Mouse (Mus musculus): ENCODE results near the gene 1700069L16Rik. TPM values are rescaled to one million over a fixed set of nuclear protein-coding genes. Genes with fewer than 3 reads are reported as not detected.

1700069L16Rik gene
- polyA plus RNA-seq, 1 experiment from 2014 or later, result not detected

- no peak overlapping the region for H3K9ac ChIP-seq
- no peak for DNase-seq
- ATAC-seq (ENCODE audit: insufficient read depth), result no peak
- H3K27me3 ChIP-seq (ENCODE audit: insufficient read depth, low read length), result no peaks in the 10 kb centered on the region
- H3K9me3 ChIP-seq (ENCODE audit: low read depth, low read length), result no peaks in the 10 kb centered on the region
- 79% methylated on average over 12 of the region's 12 CpGs for WGBS
- no peak overlapping the region for H3K4me3 ChIP-seq (ENCODE audit: low read depth, low read length)
- no peaks in the 10 kb centered on the region for H3K36me3 ChIP-seq (ENCODE audit: insufficient read depth)
- TF ChIP-seq CTCF (IDR thresholded peaks at IDR 0.05; ENCODE audit: low read depth), result no peak
- H3K4me2 ChIP-seq, result no peak overlapping the region
- 0 out of 2 replicates have a peak, but pooled peaks cover 4% of the 10 kb centered on the region for H3K4me1 ChIP-seq (ENCODE audit: insufficient read depth)
- no peak overlapping the region for H3K27ac ChIP-seq (ENCODE audit: low read depth)
Observed at GRCm38 (mm10) chr5:113654821-113655220, 69.8 kb downstream of the 1700069L16Rik start.

GRCm38 (mm10) chr5:113654206-113654605, 70.4 kb downstream of the 1700069L16Rik start:
- no peaks in the 10 kb centered on the region for H3K27me3 ChIP-seq (ENCODE audit: insufficient read depth, low read length)
- H3K4me1 ChIP-seq (ENCODE audit: insufficient read depth), result 0 out of 2 replicates have a peak, but pooled peaks cover 4% of the 10 kb centered on the region
- H3K4me2 ChIP-seq, result no peak overlapping the region
- WGBS, result 72% methylated on average over 11 of the region's 11 CpGs
- H3K36me3 ChIP-seq (ENCODE audit: insufficient read depth), result no peaks in the 10 kb centered on the region
- no peak overlapping the region for H3K27ac ChIP-seq (ENCODE audit: low read depth)
- TF ChIP-seq CTCF (IDR thresholded peaks at IDR 0.05; ENCODE audit: low read depth), result no peak
- H3K9ac ChIP-seq, result no peak overlapping the region
- no peaks in the 10 kb centered on the region for H3K9me3 ChIP-seq (ENCODE audit: low read depth, low read length)
- ATAC-seq (ENCODE audit: insufficient read depth) (no peak), DNase-seq (no peak)
- no peak overlapping the region for H3K4me3 ChIP-seq (ENCODE audit: low read depth, low read length)

- DNase-seq, result no peak
- H3K4me1 ChIP-seq (ENCODE audit: insufficient read depth), result 0 out of 2 replicates have a peak, but pooled peaks cover 4% of the 10 kb centered on the region
- TF ChIP-seq CTCF (IDR thresholded peaks at IDR 0.05; ENCODE audit: low read depth), result no peak
- H3K27me3 ChIP-seq (ENCODE audit: insufficient read depth, low read length), result no peaks in the 10 kb centered on the region
- no peaks in the 10 kb centered on the region for H3K9me3 ChIP-seq (ENCODE audit: low read depth, low read length)
- WGBS, result 13% methylated on average over 5 of the region's 5 CpGs
- no peak overlapping the region for H3K4me2 ChIP-seq
- no peaks in the 10 kb centered on the region for H3K36me3 ChIP-seq (ENCODE audit: insufficient read depth)
- no peak overlapping the region for H3K9ac ChIP-seq
- no peak overlapping the region for H3K4me3 ChIP-seq (ENCODE audit: low read depth, low read length)
- no peak overlapping the region for H3K27ac ChIP-seq (ENCODE audit: low read depth)
- ATAC-seq (ENCODE audit: insufficient read depth), result no peak
Observed at GRCm38 (mm10) chr5:113652215-113652614, 72.4 kb downstream of the 1700069L16Rik start.

- peak; percentile 74 for ATAC-seq (ENCODE audit: insufficient read depth)
- Histone ChIP-seq H3K4me1 (ENCODE audit: insufficient read depth) (0 out of 2 replicates have a peak, but pooled peaks cover 4% of the 10 kb centered on the region), H3K27ac (ENCODE audit: low read depth) (peak within 1 kb of the TSS; percentile 26; the same call in 1 of the 2 replicates), H3K9me3 (ENCODE audit: low read depth, low read length) (no peaks in the 10 kb centered on the region), H3K27me3 (ENCODE audit: insufficient read depth, low read length) (no peaks in the 10 kb centered on the region), H3K36me3 (ENCODE audit: insufficient read depth) (no peaks in the 10 kb centered on the region), H3K4me3 (ENCODE audit: low read depth, low read length) (peak within 1 kb of the TSS; percentile 36), H3K9ac (peak within 1 kb of the TSS; percentile 53), H3K4me2 (peak within 1 kb of the TSS; percentile 60)
- 4% methylated on average over 30 of the region's 30 CpGs for WGBS
- DNase-seq, result peak; percentile 71
- peak; percentile 29; the same call in 1 of the 2 replicates for TF ChIP-seq CTCF (IDR thresholded peaks at IDR 0.05; ENCODE audit: low read depth)
Observed at GRCm38 (mm10) chr5:113650035-113650865, 74.3 kb downstream of the 1700069L16Rik start, which contains the start of gene Cmklr1. Gene Cmklr1, minus strand, starts transcription at chr5:113650426.

GRCm38 (mm10) chr5:113648647-113649211, 75.8 kb downstream of the 1700069L16Rik start:
- no peak for TF ChIP-seq CTCF (IDR thresholded peaks at IDR 0.05; ENCODE audit: low read depth)
- Histone ChIP-seq H3K36me3 (ENCODE audit: insufficient read depth) (no peaks in the 10 kb centered on the region), H3K9ac (no peak overlapping the region), H3K4me2 (peak overlapping the region; percentile 60), H3K4me3 (ENCODE audit: low read depth, low read length) (peak overlapping the region; percentile 36), H3K27ac (ENCODE audit: low read depth) (no peak overlapping the region), H3K9me3 (ENCODE audit: low read depth, low read length) (no peaks in the 10 kb centered on the region), H3K4me1 (ENCODE audit: insufficient read depth) (0 out of 2 replicates have a peak, but pooled peaks cover 7% of the 10 kb centered on the region), H3K27me3 (ENCODE audit: insufficient read depth, low read length) (no peaks in the 10 kb centered on the region)
- 77% methylated on average over 5 of the region's 5 CpGs for WGBS
- ATAC-seq (ENCODE audit: insufficient read depth) (no peak), DNase-seq (no peak)

- no peaks in the 10 kb centered on the region for H3K36me3 ChIP-seq (ENCODE audit: insufficient read depth)
- H3K4me3 ChIP-seq (ENCODE audit: low read depth, low read length), result no peak overlapping the region
- no peak overlapping the region for H3K4me2 ChIP-seq
- H3K27me3 ChIP-seq (ENCODE audit: insufficient read depth, low read length), result no peaks in the 10 kb centered on the region
- ATAC-seq (ENCODE audit: insufficient read depth), result no peak
- TF ChIP-seq CTCF (IDR thresholded peaks at IDR 0.05; ENCODE audit: low read depth), result no peak
- no peak for DNase-seq
- H3K27ac ChIP-seq (ENCODE audit: low read depth), result no peak overlapping the region
- H3K4me1 ChIP-seq (ENCODE audit: insufficient read depth), result 0 out of 2 replicates have a peak, but pooled peaks cover 4% of the 10 kb centered on the region
- 86% methylated on average over 8 of the region's 8 CpGs for WGBS
- no peaks in the 10 kb centered on the region for H3K9me3 ChIP-seq (ENCODE audit: low read depth, low read length)
- H3K9ac ChIP-seq, result no peak overlapping the region
Observed at GRCm38 (mm10) chr5:113647141-113647540, 77.4 kb downstream of the 1700069L16Rik start.

GRCm38 (mm10) chr5:113644520-113644919, 80.1 kb downstream of the 1700069L16Rik start:
- WGBS, result 77% methylated on average over 4 of the region's 4 CpGs
- H3K36me3 ChIP-seq (ENCODE audit: insufficient read depth), result no peaks in the 10 kb centered on the region
- no peaks in the 10 kb centered on the region for H3K27me3 ChIP-seq (ENCODE audit: insufficient read depth, low read length)
- no peak for DNase-seq
- peaks cover 7% of the 10 kb centered on the region; the same call in 1 of the 2 replicates for H3K4me1 ChIP-seq (ENCODE audit: insufficient read depth)
- no peak overlapping the region for H3K4me2 ChIP-seq
- no peak for TF ChIP-seq CTCF (IDR thresholded peaks at IDR 0.05; ENCODE audit: low read depth)
- H3K9me3 ChIP-seq (ENCODE audit: low read depth, low read length), result no peaks in the 10 kb centered on the region
- no peak overlapping the region for H3K27ac ChIP-seq (ENCODE audit: low read depth)
- no peak overlapping the region for H3K4me3 ChIP-seq (ENCODE audit: low read depth, low read length)
- no peak overlapping the region for H3K9ac ChIP-seq
- ATAC-seq (ENCODE audit: insufficient read depth), result no peak
